Mouse (Mus musculus) liver, embryonic 11.5 days (tissue): ENCODE data around the gene Mybpc2. TPM values are rescaled to one million over a fixed set of nuclear protein-coding genes. Genes with fewer than 3 reads are reported as not detected.

Experiments
- ATAC-seq: fragments of 200-750 bp; cut with Nextera tagmentation; replicated peaks from 2 replicates; pipeline ENCODE4 v1.8.0; 2017; ENCODE audit warnings: moderate number of reproducible peaks, mild to moderate bottlenecking, moderate TSS enrichment, moderate library complexity; ENCODE audit not compliant: low FRiP score
- DNase-seq: peaks from one replicate; pipeline ENCODE4 v3.0.0-alpha.2; 2017; ENCODE audit warnings: low spot score
- H3K27ac ChIP-seq: fragments of 300-500 bp; sonication (generic); 2 replicates; pipeline ENCODE4 v1.5.1; 2014; ENCODE audit warnings: mild to moderate bottlenecking, low read depth, low read length, control low read depth
- H3K27me3 ChIP-seq: fragments of 300-500 bp; sonication (generic); replicated peaks from 2 replicates; pipeline ENCODE4 v1.6.1; 2014; ENCODE audit warnings: low read length, mixed read lengths; ENCODE audit not compliant: control insufficient read depth, insufficient read depth
- H3K36me3 ChIP-seq: fragments of 300-500 bp; sonication (generic); 2 replicates; pipeline ENCODE4 v1.6.1; 2014; ENCODE audit warnings: mild to moderate bottlenecking, low read length, moderate library complexity, mixed read lengths; ENCODE audit not compliant: control insufficient read depth, insufficient read depth
- H3K4me1 ChIP-seq: fragments of 300-500 bp; sonication (generic); replicated peaks from 2 replicates; pipeline ENCODE4 v1.6.1; 2014; ENCODE audit warnings: low read length, mixed read lengths; ENCODE audit not compliant: control insufficient read depth, insufficient read depth
- H3K4me2 ChIP-seq: fragments of 300-500 bp; sonication (generic); 2 replicates; pipeline ENCODE4 v1.6.1; 2014; ENCODE audit warnings: mild to moderate bottlenecking, control low read depth, moderate library complexity
- H3K4me3 ChIP-seq: fragments of 300-500 bp; sonication (generic); 2 replicates; pipeline ENCODE4 v1.5.1; 2014; ENCODE audit warnings: low read depth, low read length, control low read depth
- H3K9ac ChIP-seq: fragments of 300-500 bp; sonication (generic); 2 replicates; pipeline ENCODE4 v1.6.1; 2014; ENCODE audit warnings: low read depth, low read length, control low read depth
- H3K9me3 ChIP-seq: fragments of 300-500 bp; sonication (generic); 2 replicates; pipeline ENCODE4 v1.6.1; 2016; ENCODE audit warnings: low read length, inconsistent platforms, mixed read lengths; ENCODE audit not compliant: control insufficient read depth
- WGBS: fragments of 180-500 bp; shearing (Covaris S2); extraction: QIAGEN DNeasy Blood & Tissue Kit; methylation state at CpG from one replicate; pipeline ENCODE4 v1.1.7; 2014; 5-methylcytosine and 5-hydroxymethylcytosine counted together
- polyA plus RNA-seq: library from polyadenylated mRNA; unstranded; fragments of >200 nt; fragmentation: Nextera tagmentation; extraction: Ambion mirVana; gene quantifications from 2 replicates; pipeline ENCODE4 v1.2.1, GENCODE M21; 2014

Mybpc2 gene
- not detected in 2 replicates for polyA plus RNA-seq

GRCm38 (mm10) chr7:44524502-44524901 is at the start of gene Mybpc2:
Gene Mybpc2 (minus strand): TSS chr7:44524656.
- no peak within 1 kb of the TSS for H3K4me2 ChIP-seq
- H3K9ac ChIP-seq: no peak within 1 kb of the TSS
- H3K9me3 ChIP-seq: no peaks in the 10 kb centered on the region
- DNase-seq (no peak), ATAC-seq (no peak)
- no peak within 1 kb of the TSS for H3K4me3 ChIP-seq
- 28% methylated on average over 12 of the region's 12 CpGs for WGBS
- H3K27me3 ChIP-seq: peaks cover 68% of the 10 kb centered on the region
- H3K4me1 ChIP-seq: peaks cover 7% of the 10 kb centered on the region
- H3K36me3 ChIP-seq: no peaks in the 10 kb centered on the region
- no peak within 1 kb of the TSS for H3K27ac ChIP-seq

DNA sequence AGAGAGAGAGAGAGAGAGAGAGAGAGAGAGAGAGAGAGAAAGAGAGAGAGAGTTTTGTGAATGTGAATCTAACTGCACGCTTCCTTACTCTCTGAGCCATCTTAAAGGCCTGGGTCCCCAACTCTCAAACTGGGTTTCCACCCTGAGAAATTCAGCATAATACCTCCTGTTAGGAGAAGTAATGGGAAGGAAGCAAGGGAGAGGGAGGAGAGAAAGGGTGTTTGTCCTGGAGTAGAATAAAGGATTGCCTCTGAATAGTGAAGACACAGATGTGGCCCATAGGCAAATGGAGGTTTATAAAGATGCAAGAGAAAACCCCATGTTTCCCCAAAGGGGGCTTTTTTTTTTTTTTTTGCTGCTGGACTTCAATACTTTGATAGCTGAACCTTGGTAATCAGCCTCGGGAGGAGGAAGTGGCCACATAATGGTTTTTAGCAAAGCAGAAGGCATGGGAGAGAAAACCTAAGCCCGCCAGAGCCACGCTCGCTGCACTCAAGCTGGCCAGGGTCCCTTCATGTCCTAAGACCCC is 48.6 kb upstream of the Mybpc2 start:
- 73% methylated on average over 5 of the region's 5 CpGs for WGBS
- Histone ChIP-seq H3K4me3 (no peak overlapping the region), H3K27ac (no peak overlapping the region), H3K9me3 (no peaks in the 10 kb centered on the region), H3K4me1 (no peaks in the 10 kb centered on the region), H3K9ac (no peak overlapping the region), H3K4me2 (no peak overlapping the region), H3K36me3 (no peaks in the 10 kb centered on the region), H3K27me3 (peaks cover 8% of the 10 kb centered on the region; the same call in 1 of the 2 replicates)
- no peak for ATAC-seq
- DNase-seq: no peak

DNA sequence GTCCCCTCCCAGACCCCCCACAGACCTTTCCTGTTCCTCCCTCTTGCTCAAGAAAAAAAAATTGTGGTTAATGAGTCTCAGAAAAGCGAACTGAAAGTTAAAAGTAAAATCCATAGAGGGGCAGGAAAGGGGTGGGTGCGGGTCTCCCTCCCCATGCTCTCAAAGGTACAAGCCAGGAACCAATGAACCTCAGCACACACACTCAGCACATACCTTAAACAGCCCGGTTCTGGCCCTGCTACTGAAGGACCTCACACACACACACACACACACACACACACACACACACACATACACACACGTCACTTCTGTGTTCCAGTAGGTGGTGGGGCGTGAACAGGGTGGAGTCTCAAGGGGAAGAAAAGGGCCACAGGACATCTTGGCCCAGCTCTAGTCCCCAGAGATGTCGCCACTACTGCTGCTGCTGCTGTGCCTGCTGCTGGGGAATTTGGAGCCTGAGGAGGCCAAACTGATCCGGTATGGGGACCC is 47.8 kb upstream of the Mybpc2 start, which contains the start of gene Napsa:
Gene Napsa, plus strand, starts transcription at position 168 of the 489 bp plus-strand sequence.
- DNase-seq: no peak
- H3K9me3 ChIP-seq: no peaks in the 10 kb centered on the region
- no peak within 1 kb of the TSS for H3K27ac ChIP-seq
- H3K4me1 ChIP-seq: no peaks in the 10 kb centered on the region
- ATAC-seq: no peak
- H3K36me3 ChIP-seq: no peaks in the 10 kb centered on the region
- peaks cover 8% of the 10 kb centered on the region; the same call in 1 of the 2 replicates for H3K27me3 ChIP-seq
- no peak within 1 kb of the TSS for H3K4me3 ChIP-seq
- no peak within 1 kb of the TSS for H3K9ac ChIP-seq
- 37% methylated on average over 7 of the region's 7 CpGs for WGBS
- no peak within 1 kb of the TSS for H3K4me2 ChIP-seq

DNA sequence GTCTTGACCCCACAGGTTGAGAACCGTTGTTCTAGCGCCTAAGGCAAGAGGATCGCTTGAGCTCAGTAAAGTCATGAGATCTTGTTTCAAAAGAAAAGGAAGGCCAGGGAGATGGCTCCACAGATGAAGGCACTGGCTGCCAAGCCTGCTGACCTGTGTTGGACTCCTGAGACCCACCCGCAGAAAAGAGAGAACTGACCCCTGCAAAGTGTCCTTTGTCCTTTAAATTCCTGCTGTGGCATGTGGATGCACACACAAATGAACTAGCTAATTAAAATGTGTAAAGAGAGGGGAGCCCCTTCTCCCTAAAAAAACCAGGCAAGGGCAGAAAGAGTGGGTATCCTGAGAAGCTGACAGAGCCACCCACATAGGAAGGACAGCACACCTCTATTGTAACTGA is 47.4 kb upstream of the Mybpc2 start:
- Histone ChIP-seq H3K36me3 (no peaks in the 10 kb centered on the region), H3K27me3 (peaks cover 8% of the 10 kb centered on the region; the same call in 1 of the 2 replicates), H3K27ac (no peak overlapping the region), H3K4me1 (no peaks in the 10 kb centered on the region), H3K4me3 (no peak overlapping the region), H3K9ac (no peak overlapping the region), H3K9me3 (no peaks in the 10 kb centered on the region), H3K4me2 (no peak overlapping the region)
- 80% methylated on average over 4 of the region's 4 CpGs for WGBS
- ATAC-seq: no peak
- DNase-seq: no peak

GRCm38 (mm10) chr7:44570989-44571388 is 46.5 kb upstream of the Mybpc2 start:
- WGBS: 72% methylated on average over 6 of the region's 6 CpGs
- peaks cover 8% of the 10 kb centered on the region; the same call in 1 of the 2 replicates for H3K27me3 ChIP-seq
- no peaks in the 10 kb centered on the region for H3K36me3 ChIP-seq
- no peak overlapping the region for H3K4me2 ChIP-seq
- no peak overlapping the region for H3K9ac ChIP-seq
- H3K9me3 ChIP-seq: no peaks in the 10 kb centered on the region
- no peak overlapping the region for H3K27ac ChIP-seq
- no peak overlapping the region for H3K4me3 ChIP-seq
- DNase-seq (no peak), ATAC-seq (no peak)
- no peaks in the 10 kb centered on the region for H3K4me1 ChIP-seq

- DNase-seq: no peak
- no peaks in the 10 kb centered on the region for H3K4me1 ChIP-seq
- no peak overlapping the region for H3K9ac ChIP-seq
- no peak overlapping the region for H3K4me3 ChIP-seq
- H3K27ac ChIP-seq: no peak overlapping the region
- H3K9me3 ChIP-seq: no peaks in the 10 kb centered on the region
- no peak overlapping the region for H3K4me2 ChIP-seq
- no peak for ATAC-seq
- WGBS: 63% methylated on average over 9 of the region's 9 CpGs
- H3K36me3 ChIP-seq: no peaks in the 10 kb centered on the region
- peaks cover 8% of the 10 kb centered on the region; the same call in 1 of the 2 replicates for H3K27me3 ChIP-seq
Observed at GRCm38 (mm10) chr7:44568803-44569202, 44.3 kb upstream of the Mybpc2 start.

GRCm38 (mm10) chr7:44565414-44565813 is 41.0 kb upstream of the Mybpc2 start:
- H3K9ac ChIP-seq: no peak overlapping the region
- no peak overlapping the region for H3K4me2 ChIP-seq
- ATAC-seq: no peak
- H3K4me3 ChIP-seq: no peak overlapping the region
- 58% methylated on average over 6 of the region's 6 CpGs for WGBS
- H3K27ac ChIP-seq: no peak overlapping the region
- H3K36me3 ChIP-seq: no peaks in the 10 kb centered on the region
- peaks cover 2% of the 10 kb centered on the region; the same call in 1 of the 2 replicates for H3K27me3 ChIP-seq
- no peaks in the 10 kb centered on the region for H3K4me1 ChIP-seq
- H3K9me3 ChIP-seq: no peaks in the 10 kb centered on the region
- DNase-seq: no peak

DNA sequence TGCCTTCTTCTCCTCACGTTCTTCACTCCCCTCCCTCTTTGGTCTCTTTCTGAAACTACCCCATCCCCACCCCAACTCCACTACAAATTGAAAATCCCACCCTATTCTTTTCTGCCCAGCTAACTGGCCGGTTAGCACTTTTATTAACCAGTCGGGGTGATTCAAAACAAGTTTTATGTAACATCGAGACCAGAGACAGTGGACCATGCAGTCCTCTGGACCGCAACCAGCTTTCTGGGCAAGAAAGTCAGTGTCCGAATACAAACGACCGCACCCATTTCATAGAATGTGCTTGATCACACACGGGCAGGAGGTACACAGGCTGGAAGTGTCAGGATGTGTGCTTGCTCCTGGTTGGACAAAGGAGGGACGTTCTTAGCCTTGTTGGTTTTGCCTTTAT is 40.0 kb upstream of the Mybpc2 start:
- DNase-seq (no peak), ATAC-seq (no peak)
- H3K4me3 ChIP-seq: no peak overlapping the region
- no peaks in the 10 kb centered on the region for H3K4me1 ChIP-seq
- no peak overlapping the region for H3K9ac ChIP-seq
- no peak overlapping the region for H3K27ac ChIP-seq
- H3K36me3 ChIP-seq: no peaks in the 10 kb centered on the region
- no peak overlapping the region for H3K4me2 ChIP-seq
- 77% methylated on average over 10 of the region's 10 CpGs for WGBS
- peaks cover 2% of the 10 kb centered on the region; the same call in 1 of the 2 replicates for H3K27me3 ChIP-seq
- no peaks in the 10 kb centered on the region for H3K9me3 ChIP-seq

DNA sequence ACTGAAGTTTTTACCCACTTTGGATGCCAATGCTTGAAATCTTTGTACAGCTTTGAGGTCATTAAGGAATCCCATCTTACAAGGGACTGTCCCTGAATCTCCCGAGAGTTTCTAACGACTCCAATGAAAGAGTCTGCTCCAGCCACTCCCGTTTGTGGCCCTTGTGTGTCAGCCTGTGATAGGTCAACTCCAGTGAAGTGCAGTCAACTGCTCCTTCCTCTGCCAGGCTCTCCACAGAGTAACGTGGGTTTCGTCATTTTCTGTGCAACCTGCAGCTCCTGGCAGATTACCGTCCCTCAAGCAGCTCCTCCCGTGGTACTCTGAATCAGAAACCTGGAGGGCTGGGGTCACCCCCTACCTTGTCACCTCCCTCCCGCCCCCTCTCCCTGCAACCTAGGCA is 38.8 kb upstream of the Mybpc2 start:
- H3K9ac ChIP-seq: no peak overlapping the region
- H3K9me3 ChIP-seq: no peaks in the 10 kb centered on the region
- no peaks in the 10 kb centered on the region for H3K36me3 ChIP-seq
- H3K27ac ChIP-seq: no peak overlapping the region
- DNase-seq: no peak
- H3K4me2 ChIP-seq: no peak overlapping the region
- H3K27me3 ChIP-seq: no peaks in the 10 kb centered on the region; the same call in 1 of the 2 replicates
- WGBS: 38% methylated on average over 8 of the region's 8 CpGs
- no peak for ATAC-seq
- H3K4me3 ChIP-seq: no peak overlapping the region
- H3K4me1 ChIP-seq: no peaks in the 10 kb centered on the region
